Mouse (Mus musculus): ENCODE data around the gene Rgs16.

The Rgs16 gene

DNA sequence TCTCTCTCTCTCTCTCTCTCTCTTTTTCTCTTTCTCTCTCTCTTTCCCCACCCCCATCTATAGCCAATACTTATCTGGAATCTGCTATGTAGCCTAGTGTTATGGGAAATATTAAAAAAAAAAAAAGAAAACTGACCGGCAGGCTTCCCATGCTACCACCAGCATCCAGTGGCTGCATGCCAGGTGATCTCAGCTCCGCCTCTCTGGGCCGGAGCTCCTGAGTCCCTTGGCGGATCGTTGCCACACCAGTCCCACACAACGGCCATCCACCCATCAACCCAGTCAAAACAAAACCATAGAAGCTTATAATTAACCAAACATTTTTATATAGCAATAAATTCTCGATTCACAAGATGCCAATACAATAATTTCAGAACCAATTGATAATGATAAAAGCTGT, 19.2 kb upstream of the Rgs16 start:
- DNase-seq (ENCODE audit: low spot score): no peak

DNA sequence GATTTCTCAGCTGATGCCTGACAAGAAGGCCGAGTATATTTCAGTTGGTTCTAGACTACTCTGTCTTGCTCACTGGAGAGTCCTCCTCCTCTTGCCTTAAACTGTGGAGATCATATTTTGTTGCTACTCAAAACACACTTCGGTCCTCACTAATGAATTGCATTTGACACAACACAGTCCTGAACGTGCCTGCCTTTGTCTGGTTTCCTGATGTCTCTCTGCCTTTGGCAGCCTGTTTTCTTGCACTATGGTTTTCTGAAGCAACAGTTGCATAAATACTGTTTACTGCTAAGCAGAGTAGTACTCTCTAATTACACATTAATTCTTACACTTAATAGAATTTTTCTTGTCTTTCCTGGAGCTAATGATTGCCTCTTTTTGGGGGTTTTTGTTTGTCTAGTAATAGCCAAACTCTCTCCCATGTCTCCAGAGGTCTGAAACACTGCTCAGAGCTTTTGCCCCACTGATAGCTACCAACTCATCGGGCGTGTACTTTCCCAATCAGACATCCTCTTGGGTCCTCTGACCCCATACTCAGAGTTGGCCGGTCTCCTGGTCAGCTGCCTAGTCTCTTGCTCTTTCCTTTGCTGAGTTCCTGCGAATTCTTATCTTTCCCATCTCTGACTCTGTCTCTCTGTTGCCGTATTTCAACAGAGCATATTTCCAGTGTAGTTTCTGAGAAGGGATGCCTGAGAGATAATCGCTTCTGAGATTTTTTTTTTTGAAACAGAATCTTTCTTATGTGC, 18.4 kb upstream of the Rgs16 start:
- DNase-seq (ENCODE audit: low spot score): no peak

DNA sequence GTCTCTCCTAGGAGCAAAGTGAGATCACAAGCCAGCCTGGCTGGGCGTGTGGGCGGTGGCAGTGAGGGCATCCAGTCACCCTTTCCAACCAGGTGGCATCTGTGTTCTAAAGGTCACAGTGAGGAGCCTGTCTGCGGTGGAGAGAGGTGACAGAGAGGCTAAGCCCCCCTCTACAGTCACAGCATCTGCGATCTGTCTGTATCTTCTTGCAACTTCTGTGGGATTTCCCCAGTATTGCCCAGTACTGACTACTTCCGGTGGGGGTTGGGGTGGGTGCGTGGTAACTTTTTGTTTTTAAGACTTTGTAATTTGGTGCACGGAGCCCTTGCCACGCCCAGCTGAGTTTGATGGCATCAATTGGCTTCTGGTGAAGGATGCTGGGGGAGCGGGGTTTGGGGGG, 16.7 kb upstream of the Rgs16 start:
- DNase-seq (ENCODE audit: low spot score): no peak

DNA sequence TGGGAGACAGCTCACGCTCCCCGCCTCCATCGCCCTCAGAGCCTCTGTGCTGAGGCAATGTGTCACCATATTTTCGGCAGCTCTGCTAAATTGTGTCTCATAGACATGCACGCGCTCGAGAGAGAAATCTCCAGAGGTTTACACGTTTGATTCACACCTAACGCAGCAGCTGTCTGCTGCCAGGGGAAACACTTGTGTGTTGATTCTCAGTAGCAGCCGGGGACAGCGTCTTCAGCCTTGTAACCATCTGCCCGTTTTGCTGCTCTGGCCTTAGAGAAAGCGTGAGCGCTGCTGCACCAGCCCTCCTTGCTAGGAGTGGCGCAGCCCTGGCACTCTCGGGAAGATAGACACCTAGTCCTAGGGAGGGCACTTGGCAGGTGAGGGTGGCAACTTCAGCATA, 13.5 kb upstream of the Rgs16 start:
- DNase-seq (ENCODE audit: low spot score): no peak

DNA sequence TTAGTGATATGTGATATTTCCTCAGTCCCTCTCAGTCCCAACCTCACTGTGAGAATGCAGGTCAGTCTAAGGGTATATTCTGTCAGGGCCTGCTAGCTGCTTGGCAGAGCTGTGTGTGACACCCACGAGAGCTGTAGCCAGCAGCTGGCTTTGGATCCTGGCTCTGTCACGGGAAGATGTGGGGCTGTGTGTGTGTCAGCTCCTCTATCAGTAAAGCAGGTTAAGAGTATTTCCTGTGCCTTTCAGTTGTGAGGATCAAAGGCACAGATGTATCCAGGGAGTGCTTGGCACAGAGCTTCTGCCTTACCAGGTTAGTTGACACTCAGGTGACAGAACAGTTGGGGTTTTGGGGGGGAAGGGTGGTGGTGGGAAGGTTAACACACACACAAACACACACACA, 10.3 kb upstream of the Rgs16 start:
- DNase-seq (ENCODE audit: low spot score): no peak

DNA sequence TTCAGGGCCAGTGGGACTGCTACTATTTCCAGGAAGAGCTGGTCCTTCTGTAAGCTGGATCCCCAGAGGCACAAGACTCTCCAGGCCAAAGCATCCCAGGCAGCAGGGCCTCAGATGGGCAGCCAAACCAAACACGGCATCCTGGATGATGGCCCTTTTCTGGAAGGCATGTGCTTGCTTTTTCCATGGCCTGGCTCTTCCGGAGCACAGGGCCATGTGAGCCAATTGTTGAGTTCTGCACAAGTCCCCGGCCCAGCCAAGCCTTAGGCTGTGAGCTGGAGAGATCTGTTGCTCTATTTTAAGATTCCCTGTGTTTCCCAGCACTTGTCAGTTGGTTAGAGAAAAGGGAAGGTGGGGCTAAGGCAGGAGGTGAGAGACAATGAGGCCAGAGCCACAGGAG, 9.5 kb upstream of the Rgs16 start:
- DNase-seq (ENCODE audit: low spot score): no peak

DNA sequence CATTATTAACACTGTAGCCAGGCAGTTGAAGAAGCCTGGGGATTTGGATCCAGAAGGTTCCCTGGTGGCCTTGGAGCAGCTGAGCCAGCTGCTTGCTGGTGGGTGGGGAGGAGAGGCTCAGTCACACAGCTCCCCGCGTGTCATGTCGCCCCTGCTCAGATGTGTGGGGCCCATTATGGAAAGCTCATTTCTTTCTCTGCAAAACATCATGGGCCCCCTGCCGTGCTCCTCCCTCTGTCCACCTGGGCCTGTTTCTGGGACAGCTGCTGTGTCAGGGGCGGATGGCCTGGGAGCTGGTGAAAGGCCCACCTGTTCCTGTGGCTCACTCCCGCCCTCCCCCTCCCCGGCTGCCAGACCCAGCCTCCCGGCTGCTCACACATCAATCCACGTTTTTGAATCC, 7.0 kb upstream of the Rgs16 start:
- DNase-seq (ENCODE audit: low spot score): no peak

DNA sequence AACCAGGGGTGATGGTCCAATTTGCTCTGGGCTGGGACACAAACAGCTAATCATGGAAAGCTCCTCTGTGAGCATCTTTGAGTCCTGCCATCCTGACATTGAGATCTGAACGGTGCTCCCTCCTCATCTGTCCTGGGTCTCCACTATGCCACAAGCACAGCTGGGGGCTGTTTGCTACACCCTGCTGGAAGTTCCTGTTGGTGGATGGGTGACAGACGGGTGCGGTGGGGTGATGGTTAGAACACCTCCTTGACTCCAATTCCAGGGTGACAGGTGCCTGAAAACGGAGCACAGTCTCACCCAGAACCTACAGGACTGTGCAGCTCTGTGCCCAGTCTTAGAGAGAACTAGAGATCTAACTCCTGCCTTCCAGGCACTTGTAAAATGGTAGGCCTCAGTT, 5.3 kb upstream of the Rgs16 start:
- DNase-seq (ENCODE audit: low spot score): no peak

DNA sequence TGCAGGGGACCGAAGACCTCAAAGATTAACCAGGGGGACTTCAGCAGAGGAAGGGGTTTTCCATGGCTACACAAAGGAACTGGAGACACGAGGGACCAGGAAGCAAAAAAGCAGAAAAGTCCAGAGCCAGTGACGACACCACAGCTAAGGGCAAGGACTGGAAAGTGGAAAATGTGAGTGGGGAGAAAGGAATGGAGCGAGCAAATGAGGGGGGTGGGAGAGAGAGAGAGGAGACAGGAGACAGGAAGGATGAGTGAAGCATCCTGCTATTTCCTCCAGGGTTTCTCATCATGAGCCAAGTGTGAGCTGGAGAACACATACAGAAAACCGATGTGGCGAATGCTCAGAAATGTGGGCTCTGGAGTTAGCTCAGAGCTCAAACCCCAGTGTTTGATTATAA, 4.1 kb upstream of the Rgs16 start:
- no peak for DNase-seq (ENCODE audit: low spot score)

DNA sequence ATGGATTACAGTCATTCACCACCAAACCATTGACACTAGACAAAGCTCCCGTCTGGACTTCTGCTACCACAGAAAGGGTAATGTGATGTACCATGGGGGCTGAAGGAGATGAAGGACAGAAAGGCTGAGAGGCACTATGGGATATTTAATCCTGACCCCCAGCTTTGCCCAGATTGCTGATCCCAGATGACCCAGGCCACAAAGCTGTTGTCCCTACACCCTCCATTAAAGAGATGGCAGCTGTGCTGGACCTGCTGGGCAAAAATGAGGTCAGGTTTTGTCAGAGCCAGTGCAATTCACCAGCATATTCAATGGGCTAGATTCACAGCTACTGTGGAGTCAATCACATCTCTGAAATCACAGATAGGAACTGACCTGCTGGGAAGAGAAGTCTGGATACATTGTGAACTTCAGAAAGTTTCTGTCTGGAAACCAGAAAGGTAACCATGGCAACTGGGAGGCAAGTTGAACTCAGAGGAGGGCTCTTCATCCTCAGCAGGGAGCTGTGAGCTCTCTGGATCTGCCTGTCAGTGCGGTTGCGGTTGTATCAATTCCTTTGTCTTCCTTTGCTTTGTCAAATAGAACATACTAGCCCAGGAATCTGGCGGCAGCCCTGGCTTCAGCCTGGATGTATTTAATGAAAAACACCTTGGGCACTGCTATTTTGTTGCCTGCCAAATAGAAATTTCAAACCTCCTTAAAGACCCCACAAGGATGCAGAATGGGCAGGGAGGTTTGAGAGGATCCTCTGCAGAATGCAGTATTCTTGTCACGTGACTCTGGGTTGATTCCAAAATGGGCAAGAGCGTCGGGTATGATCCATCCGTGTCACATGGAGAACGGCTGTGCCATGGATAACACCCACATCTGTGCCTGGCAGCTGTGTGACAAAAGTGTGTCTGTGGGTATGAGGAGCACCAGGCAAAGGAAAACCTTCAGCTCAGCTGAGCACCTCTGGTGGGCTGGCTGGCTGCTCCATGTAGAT, 2.8 kb upstream of the Rgs16 start:
- DNase-seq (ENCODE audit: low spot score): no peak

DNA sequence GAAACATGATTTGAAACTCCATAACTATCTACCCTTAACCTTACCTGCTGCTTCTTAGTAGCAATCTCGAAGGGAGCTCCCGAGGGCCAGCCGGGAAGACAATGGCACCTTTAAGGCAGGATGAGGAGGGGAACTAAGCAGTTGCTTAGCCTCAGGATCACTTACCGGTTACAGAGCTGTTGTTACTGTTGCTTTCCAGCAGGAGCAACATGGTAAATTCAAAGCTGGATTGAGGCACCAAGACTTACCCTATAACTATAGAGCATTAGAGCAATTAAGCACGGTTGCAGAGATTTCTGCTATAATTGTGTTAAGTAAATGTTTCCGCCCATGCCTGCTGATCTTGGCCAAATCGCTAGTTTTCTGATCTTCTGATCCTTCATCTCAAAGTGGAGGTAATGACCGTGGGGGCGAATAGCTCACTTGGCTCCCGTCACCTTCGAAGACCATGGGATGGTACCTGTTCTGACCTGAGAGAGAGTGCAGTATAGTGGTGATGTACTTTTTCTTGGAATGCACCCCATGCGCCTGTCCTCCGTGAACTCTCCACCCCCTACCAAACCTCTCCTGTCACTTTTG, 623 bp upstream of the Rgs16 start:
- DNase-seq (ENCODE audit: low spot score): no peak

DNA sequence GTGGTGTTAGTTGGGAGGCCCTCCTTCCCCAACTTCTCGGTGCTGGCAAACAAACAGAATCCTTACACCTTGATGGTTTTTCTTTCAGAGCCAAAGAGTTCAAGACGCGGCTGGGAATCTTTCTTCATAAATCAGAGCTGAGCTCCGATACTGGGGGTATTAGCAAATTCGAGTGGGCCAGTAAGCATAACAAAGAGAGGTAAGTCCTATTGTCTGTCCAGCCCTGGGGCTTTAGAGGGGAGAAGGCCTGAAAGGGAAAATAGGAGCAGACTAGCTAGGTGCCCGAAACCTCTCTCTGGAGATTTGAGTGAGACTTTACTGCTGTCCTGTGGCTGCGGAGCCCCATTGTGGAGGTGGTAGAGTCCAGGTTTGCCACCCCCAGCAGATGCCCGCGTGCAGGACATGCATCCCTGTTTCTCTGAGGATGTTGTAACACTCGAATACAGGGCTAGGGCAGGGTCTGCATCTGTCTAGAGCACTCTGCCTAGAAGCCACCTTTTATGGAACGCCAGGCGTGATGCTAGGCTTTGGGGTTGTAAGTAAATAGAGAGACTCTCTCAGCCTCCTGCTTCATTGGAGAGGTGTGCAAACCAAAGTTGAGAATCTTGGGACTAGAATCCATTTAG, 739 bp downstream of the Rgs16 start:
- DNase-seq (ENCODE audit: low spot score): no peak

DNA sequence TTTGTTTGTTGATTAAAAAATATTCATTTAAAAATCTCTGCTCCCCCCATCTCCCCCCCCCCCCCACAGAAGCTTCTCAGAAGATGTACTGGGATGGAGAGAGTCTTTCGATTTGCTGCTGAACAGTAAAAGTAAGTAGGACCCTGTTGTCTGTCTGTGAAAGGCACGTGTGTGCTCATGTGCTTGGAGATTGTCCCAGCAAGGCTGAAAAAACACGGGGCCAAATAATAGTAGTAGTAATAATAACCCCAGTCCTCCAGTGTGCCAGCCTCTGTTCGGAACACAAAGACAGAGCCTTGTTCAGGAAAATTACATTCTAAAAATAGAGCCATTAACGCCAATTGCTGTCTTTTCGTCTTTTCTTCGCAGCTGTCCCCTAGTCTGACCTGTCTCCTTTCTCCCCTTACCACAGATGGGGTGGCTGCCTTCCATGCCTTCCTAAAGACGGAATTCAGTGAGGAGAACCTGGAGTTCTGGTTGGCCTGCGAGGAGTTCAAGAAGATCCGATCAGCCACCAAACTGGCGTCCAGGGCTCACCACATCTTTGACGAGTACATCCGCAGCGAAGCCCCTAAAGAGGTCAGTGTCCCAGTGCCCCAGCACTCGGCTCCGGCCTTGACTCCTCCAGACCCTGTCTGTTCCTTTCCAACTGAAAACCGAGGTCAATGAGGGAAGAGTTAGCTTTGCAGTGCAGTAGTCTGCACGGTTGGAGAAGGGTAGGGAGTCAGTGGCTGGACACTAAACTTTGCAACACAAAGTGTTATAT, 1.6 kb downstream of the Rgs16 start:
- DNase-seq (ENCODE audit: low spot score): no peak

DNA sequence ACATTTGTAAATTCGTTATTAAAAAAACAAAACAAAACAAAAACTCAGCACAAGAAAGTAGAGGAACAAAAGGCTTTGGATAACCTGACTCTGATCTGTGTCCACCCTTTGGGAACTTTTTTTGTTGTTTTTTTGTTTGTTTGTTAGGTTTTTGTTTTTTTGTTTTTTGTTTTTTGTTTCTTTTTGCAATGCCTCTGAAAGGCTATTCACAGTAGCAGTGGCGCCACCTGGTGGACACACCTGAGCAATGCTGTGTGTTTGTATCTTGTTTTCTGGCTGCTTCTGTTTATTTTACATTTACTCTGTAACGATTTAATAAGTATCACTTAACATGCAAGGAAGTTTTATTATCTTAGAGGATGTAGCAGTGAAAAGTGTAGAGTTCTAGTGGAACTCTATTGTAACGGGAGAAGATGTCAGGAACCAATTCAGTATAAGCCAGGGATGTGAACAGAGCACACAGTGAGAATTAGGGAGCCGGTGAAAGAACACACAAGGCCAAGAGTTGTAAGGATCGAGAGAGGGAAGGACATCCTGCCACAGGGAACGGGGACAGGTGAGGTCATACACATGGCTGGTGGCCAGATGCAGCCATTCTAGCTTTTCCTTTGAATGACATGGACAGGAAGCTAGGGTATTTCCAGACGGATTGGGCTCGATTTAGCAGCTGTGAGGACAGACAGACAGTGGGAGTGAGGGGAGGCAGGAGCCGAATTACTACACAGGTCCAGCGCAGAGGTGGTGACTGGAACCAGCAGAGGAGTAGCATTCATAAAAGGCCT, 2.4 kb downstream of the Rgs16 start:
- DNase-seq (ENCODE audit: low spot score): peak; percentile 81

DNA sequence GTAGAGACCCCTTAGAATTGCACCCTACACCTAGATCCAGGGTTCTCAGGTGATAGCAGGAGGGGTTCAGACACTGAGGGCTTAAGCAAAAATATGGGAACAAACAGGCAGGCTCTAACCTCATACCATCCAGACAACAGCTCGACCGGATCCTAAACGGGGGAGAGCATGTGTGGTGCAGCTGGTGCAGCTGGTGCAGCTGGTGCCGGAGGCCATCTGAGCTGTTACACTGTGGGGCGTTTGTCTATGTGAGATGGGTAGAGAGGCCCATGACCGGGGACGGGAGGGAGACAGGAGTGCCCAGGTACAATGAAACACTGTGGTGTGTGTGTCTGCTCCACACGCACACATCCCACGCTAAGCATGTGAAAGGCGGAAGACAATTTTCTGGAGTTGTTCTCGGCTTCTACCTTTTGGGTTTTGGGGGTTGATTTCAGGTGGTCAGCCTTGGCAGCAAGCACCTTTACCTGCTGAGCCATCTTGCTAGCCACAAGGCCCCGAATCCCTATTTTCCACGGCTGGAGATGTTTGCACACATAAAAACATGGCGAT, 6.0 kb downstream of the Rgs16 start:
- no peak for DNase-seq (ENCODE audit: low spot score)

DNA sequence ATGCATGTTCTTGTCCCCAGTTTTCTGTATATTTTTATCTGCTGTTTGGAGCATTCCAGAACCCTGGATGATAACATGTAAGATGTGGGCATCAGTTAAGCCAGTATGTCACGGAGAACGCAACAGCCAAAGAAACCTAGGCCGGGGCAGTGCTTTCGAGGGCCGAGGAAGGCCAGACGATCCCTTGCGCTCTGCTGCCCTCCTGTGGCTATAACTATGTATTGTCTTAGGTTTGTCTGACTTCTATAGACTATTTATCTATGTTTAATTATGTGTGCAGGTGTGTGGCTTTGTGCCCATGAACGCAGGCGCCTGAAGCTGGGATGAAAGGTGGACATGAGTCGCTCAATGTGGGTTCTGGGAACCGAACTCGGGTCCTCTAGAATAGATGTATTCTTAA, 6.6 kb downstream of the Rgs16 start:
- peak; percentile 74 for DNase-seq (ENCODE audit: low spot score)

DNA sequence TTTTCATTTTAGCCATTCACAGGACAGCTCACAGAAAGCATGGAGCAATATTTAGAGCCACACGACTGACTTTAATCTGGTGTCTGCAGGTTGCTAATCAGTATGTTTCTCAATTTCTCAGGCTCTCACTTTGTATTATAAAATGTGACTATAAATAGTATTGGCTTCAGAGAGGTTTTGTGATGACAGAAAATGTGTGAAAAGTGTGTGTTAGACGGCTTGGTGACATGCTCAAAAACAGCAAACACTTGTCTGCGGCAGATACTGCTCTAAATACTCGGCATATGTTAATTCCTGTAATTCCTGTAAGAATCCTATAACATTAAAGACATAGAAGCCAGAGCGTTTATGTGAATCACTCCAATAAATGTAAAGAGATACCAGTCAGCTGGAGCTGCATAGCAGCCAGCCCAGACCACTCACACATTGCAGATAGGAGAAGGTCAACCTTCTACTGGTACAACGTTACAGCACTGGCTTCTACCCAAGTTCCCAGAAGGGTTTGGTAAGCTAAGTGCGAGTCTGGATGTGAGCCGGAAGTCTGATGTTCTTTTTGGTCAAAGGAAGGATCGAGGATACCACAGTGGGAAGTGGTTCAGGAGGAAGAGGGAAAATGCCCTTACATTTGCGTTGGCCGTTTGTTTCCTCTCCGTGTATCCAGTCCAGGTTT, 7.8 kb downstream of the Rgs16 start:
- no peak for DNase-seq (ENCODE audit: low spot score)

DNA sequence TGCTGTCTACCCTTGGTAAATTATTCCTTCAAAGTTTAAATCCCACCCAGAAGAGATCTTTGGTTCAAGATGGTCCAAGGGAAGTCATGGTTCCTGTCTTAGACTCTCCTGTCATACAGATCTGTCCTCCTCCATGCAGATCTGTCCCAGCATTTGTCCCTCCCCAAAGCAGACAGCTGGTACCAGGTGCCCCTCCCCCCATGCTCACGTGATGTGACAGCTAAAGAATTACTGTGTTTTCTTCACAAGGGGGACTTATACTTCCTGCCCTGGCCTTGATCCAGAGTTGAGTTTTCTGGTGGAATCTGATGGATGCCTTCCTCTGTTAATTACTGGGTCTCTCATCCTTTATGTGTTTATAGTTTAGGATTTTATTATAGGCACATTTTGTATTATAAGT, 8.4 kb downstream of the Rgs16 start:
- no peak for DNase-seq (ENCODE audit: low spot score)

DNA sequence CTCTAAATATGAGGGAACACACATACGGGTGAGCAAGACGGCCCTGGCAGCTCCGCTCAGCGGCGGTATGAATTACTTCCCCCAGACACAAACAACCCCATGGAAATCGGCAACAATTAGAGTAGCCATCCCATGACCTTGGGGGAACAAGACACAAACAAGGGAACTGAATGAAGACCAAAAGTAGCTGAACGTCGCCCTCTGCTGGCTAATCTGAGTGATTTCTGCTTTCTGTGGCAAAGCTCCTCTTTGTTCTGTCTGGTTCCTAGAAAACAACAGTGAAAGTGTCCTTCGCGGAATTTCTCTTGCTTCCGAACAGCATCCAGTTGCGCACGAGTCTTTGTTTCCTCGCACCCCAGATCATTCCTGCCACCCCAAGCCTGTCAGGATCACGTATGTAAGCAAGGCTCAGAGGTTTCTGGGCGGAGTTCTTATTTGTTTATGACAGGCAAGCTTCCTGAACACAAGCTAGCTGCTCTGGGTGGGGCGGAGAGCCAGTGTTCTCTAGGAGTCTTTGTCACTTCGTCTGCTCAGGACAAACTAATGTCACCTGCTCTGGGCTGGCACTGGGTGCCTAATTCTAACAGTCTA, 9.2 kb downstream of the Rgs16 start, which contains the start of gene Rnasel:
Gene Rnasel, plus strand, starts transcription at position 216 of the 591 bp plus-strand sequence.
- DNase-seq (ENCODE audit: low spot score): peak; percentile 73

DNA sequence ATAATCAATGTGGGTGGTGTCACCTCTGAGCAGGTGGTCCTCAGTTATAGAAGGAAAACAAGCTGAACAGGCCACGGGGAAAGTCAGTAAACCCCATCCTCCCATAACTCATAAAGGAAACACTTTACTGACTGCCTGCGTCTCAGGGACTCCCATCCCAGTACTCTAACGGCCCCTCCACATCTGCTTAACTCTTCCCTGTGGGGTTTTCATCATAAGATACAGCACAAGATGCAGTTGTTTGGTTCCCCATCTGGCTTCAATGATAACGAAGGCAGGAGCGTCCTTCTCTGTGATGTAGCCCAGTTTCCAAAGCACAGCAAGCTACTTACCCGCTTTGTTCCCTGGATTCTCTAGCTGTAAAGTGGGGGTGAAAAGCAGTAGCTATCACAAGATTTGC, 9.9 kb downstream of the Rgs16 start:
- no peak for DNase-seq (ENCODE audit: low spot score)

All from urinary bladder, postnatal 14 days (tissue).